Mouse (Mus musculus) midbrain, embryonic 10.5 days (tissue): ENCODE data around the gene Pmf1. TPM values are rescaled to one million over a fixed set of nuclear protein-coding genes. Genes with fewer than 3 reads are reported as not detected.
"Not testable (repeated sequence)": the region's sequence is repeated elsewhere in the genome, so short reads cannot be mapped to it uniquely, and the experiment has no call there.

ENCODE experiments used
- DNase-seq: peaks from one replicate; pipeline ENCODE4 v3.0.0-alpha.2; 2017; ENCODE audit warnings: low spot score
- H3K27ac ChIP-seq: fragments of 300-500 bp; sonication (generic); replicated peaks from 2 replicates; pipeline ENCODE4 v1.5.1; 2016; ENCODE audit warnings: mild to moderate bottlenecking
- H3K27me3 ChIP-seq: fragments of 300-500 bp; sonication (generic); 2 replicates; pipeline ENCODE4 v1.6.1; 2016; ENCODE audit warnings: low read depth, mild to moderate bottlenecking; ENCODE audit not compliant: poor library complexity, severe bottlenecking
- H3K36me3 ChIP-seq: fragments of 300-500 bp; sonication (generic); 2 replicates; pipeline ENCODE4 v1.6.1; 2016; ENCODE audit warnings: mild to moderate bottlenecking, moderate library complexity
- H3K4me1 ChIP-seq: fragments of 300-500 bp; sonication (generic); 2 replicates; pipeline ENCODE4 v1.6.1; 2016
- H3K4me3 ChIP-seq: fragments of 300-500 bp; sonication (generic); 2 replicates; pipeline ENCODE4 v1.5.1; 2016; ENCODE audit warnings: mild to moderate bottlenecking, moderate library complexity
- H3K9me3 ChIP-seq: fragments of 300-500 bp; sonication (generic); replicated peaks from 2 replicates; pipeline ENCODE4 v1.6.1; 2016; ENCODE audit warnings: mild to moderate bottlenecking
- WGBS: fragments of 180-500 bp; shearing (Covaris S2); methylation state at CpG from one replicate; pipeline ENCODE4 v1.1.7; 2016; 5-methylcytosine and 5-hydroxymethylcytosine counted together
- polyA plus RNA-seq: library from polyadenylated mRNA; unstranded; fragments of >200 nt; fragmentation: Nextera tagmentation; extraction: Ambion mirVana; gene quantifications from 2 replicates; pipeline ENCODE4 v1.2.1, GENCODE M21; 2016

The Pmf1 gene
- polyA plus RNA-seq, 1 experiment from 2014 or later: 174 TPM

- Histone ChIP-seq H3K4me3 (no peak overlapping the region), H3K27ac (no peak overlapping the region), H3K4me1 (peaks cover 42% of the 10 kb centered on the region), H3K27me3 (no peaks in the 10 kb centered on the region), H3K9me3 (no peaks in the 10 kb centered on the region), H3K36me3 (peaks cover 36% of the 10 kb centered on the region)
- 66% methylated on average over 7 of the region's 7 CpGs for WGBS
- no peak for DNase-seq
Measured at GRCm38 (mm10) chr3:88407529-88407928, 2.6 kb downstream of the Pmf1 start.

DNA sequence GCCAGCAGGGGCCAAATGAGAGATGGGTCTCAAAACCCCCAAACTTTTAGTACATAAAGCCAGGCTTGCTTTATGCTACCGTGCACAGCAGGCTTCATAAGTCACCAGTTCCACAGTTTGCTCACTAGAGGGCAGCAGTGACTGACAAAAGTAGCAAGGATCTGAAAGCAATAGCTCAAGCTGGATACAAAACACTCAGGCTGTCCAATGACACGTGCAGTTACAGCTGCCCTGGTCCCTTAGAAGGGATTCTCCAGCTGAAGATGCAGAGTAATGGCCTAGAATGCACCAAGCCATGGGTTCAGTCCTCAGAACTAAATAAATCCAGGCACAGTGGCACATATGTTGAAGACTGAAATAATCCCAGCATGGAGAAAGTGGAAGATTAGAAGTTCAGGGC is 3.0 kb downstream of the Pmf1 start:
- H3K27me3 ChIP-seq: no peaks in the 10 kb centered on the region
- 5% methylated on average over 2 of the region's 2 CpGs for WGBS
- H3K9me3 ChIP-seq: no peaks in the 10 kb centered on the region
- peaks cover 36% of the 10 kb centered on the region for H3K36me3 ChIP-seq
- H3K27ac ChIP-seq: no peak overlapping the region; the same call in 1 of the 2 replicates
- DNase-seq: peak; percentile 69
- H3K4me3 ChIP-seq: no peak overlapping the region
- peaks cover 42% of the 10 kb centered on the region for H3K4me1 ChIP-seq

GRCm38 (mm10) chr3:88403522-88404230 is 6.5 kb downstream of the Pmf1 start:
- H3K4me1 ChIP-seq: peaks cover 23% of the 10 kb centered on the region
- 93% methylated on average over 10 of the region's 10 CpGs for WGBS

DNA sequence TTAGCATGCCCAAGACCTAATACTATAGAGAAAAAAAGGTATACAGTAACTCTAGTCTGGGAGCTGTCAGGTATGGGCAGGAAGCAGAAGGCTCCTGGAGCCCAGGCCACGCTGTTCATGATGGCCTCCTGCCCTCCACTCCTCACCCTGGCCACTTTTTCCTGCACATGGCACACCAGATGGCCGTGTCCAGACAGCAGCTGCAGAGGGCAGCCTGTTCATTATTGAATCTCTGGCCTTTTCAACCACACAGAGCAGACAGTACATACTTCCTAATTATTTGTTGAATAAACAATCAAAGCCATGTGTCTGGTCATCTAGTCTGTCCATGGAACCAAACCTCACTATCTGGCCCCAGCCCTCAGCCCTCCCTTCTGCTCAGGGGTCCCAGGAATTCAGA is 11.5 kb downstream of the Pmf1 start:
- DNase-seq: no peak
- H3K27ac ChIP-seq: 0 out of 2 replicates have a peak overlapping the region, but pooled peaks have one; percentile 28
- WGBS: 81% methylated on average over 2 of the region's 2 CpGs
- H3K27me3 ChIP-seq: no peaks in the 10 kb centered on the region
- H3K9me3 ChIP-seq: no peaks in the 10 kb centered on the region
- H3K4me1 ChIP-seq: no peaks in the 10 kb centered on the region
- H3K36me3 ChIP-seq: peaks cover 89% of the 10 kb centered on the region
- no peak overlapping the region for H3K4me3 ChIP-seq

More at GRCm38 (mm10) chr3:88403522-88404230, 6.5 kb downstream of the Pmf1 start:
- Histone ChIP-seq H3K36me3 (peaks cover 53% of the 10 kb centered on the region), H3K9me3 (no peaks in the 10 kb centered on the region), H3K27ac (no peak overlapping the region), H3K27me3 (no peaks in the 10 kb centered on the region), H3K4me3 (no peak overlapping the region)
- DNase-seq: no peak

DNA sequence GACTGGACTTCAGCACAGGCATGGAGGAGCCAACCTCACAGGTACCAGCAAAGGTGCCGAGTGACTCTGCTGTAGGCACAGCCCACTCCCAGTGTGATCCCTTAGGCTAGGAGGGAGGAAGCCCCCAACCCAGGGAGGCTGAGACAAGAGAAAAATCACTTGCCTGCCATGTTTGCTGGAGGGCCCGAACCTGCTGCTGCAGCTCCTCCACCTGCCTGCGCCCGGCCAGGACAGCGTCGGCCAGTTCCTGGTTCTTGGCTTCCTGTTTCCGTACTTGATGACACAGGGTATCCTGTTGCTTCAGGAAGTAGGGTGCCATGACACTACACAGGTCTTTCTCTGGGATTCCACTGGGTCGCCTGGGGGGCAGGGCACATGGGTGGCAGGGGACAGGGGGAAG is 14.4 kb downstream of the Pmf1 start:
- DNase-seq: no peak
- Histone ChIP-seq H3K9me3 (no peaks in the 10 kb centered on the region), H3K4me3 (no peak overlapping the region), H3K27me3 (no peaks in the 10 kb centered on the region), H3K4me1 (no peaks in the 10 kb centered on the region), H3K36me3 (peaks cover 88% of the 10 kb centered on the region), H3K27ac (no peak overlapping the region)
- 95% methylated on average over 8 of the region's 8 CpGs for WGBS

- no peak for DNase-seq
- Histone ChIP-seq H3K27me3 (no peaks in the 10 kb centered on the region), H3K4me3 (no peak overlapping the region), H3K36me3 (peaks cover 88% of the 10 kb centered on the region), H3K9me3 (no peaks in the 10 kb centered on the region), H3K4me1 (no peaks in the 10 kb centered on the region), H3K27ac (no peak overlapping the region)
- 96% methylated on average over 6 of the region's 6 CpGs for WGBS
Measured at GRCm38 (mm10) chr3:88395288-88395687, 14.8 kb downstream of the Pmf1 start.

DNA sequence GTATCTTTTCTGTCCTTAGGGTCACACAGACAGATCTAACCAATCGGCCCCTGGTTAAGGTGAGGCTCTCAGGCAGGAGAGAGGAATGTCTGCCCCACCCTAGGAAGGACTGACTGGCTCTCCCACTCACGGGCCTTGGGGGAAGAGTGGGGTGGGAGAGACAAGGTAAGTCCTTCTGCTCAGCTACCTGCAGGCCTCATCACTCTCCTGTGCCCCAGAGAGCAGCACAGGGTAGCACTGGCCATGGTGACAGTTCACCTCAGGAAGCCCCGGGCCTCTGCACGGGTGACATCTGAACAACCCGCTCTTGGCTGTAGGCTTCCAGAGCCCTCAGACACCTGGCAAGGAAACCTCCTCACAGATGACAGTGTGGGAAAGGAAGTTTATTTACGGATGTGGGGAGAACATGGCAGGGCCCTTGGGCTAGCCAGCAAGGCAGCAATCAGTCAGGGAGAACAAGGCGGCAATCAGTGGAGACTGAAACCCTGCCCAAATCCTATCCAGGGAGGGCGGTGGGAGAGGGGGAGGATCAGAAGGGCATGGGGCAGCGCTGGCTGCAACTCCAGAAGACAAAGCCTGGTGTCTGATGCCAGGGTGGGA is 16.3 kb downstream of the Pmf1 start:
- Histone ChIP-seq H3K4me3 (no peak overlapping the region), H3K4me1 (no peaks in the 10 kb centered on the region), H3K36me3 (peaks cover 83% of the 10 kb centered on the region), H3K27ac (no peak overlapping the region), H3K9me3 (no peaks in the 10 kb centered on the region), H3K27me3 (no peaks in the 10 kb centered on the region)
- DNase-seq: no peak
- 93% methylated on average over 9 of the region's 9 CpGs for WGBS

GRCm38 (mm10) chr3:88384364-88384763 is 25.8 kb downstream of the Pmf1 start, which contains the start of gene Bglap:
Gene Bglap, minus strand, starts transcription at chr3:88384464.
- WGBS: 82% methylated on average over 5 of the region's 5 CpGs
- DNase-seq: no peak
- H3K27me3 ChIP-seq: no peaks in the 10 kb centered on the region

GRCm38 (mm10) chr3:88382383-88382782 is 27.7 kb downstream of the Pmf1 start:
- 56% methylated on average over 3 of the region's 7 CpGs for WGBS
- H3K4me1 ChIP-seq, H3K9me3 ChIP-seq, H3K36me3 ChIP-seq, H3K27ac ChIP-seq, DNase-seq, H3K4me3 ChIP-seq, H3K27me3 ChIP-seq: not testable (repeated sequence)

More at GRCm38 (mm10) chr3:88384364-88384763, 25.8 kb downstream of the Pmf1 start, which contains the start of gene Bglap:
- Histone ChIP-seq H3K9me3 (no peaks in the 10 kb centered on the region), H3K4me3 (no peak within 1 kb of the TSS), H3K36me3 (no peaks in the 10 kb centered on the region), H3K4me1 (peaks cover 10% of the 10 kb centered on the region), H3K27ac (no peak within 1 kb of the TSS)

- H3K4me1 ChIP-seq: peaks cover 11% of the 10 kb centered on the region
- peak; percentile 59 for DNase-seq
- not testable (repeated sequence) for H3K36me3 ChIP-seq, H3K27me3 ChIP-seq, H3K9me3 ChIP-seq
- 8% methylated on average over 22 of the region's 22 CpGs for WGBS
- H3K27ac ChIP-seq: peak overlapping the region; percentile 80
- peak overlapping the region; percentile 43 for H3K4me3 ChIP-seq
Measured at GRCm38 (mm10) chr3:88381389-88382315, 28.5 kb downstream of the Pmf1 start.

DNA sequence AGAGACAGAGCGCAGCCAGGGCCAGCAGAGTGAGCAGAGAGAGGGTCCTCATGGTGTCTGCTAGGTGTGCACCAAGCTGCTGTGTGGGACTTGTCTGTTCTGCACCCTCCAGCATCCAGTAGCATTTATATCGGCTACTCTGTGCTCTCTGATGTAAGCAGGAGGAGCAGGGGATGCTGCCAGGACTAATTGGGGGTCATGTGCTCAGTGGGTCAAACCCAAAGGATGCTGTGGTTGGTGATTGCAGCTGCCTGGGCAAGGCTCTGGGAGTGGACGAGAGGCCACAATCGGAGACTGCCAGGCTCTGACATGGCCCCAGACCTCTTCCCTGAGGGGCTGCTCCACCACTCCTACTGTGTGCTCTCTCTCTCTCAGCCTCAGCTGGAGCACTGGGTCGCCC is 31.5 kb downstream of the Pmf1 start, which contains the start of gene Bglap2:
Bglap2 (minus strand) TSS at position 101 of the 400 bp plus-strand sequence.
- H3K4me3 ChIP-seq, H3K27ac ChIP-seq: not testable (repeated sequence)

DNA sequence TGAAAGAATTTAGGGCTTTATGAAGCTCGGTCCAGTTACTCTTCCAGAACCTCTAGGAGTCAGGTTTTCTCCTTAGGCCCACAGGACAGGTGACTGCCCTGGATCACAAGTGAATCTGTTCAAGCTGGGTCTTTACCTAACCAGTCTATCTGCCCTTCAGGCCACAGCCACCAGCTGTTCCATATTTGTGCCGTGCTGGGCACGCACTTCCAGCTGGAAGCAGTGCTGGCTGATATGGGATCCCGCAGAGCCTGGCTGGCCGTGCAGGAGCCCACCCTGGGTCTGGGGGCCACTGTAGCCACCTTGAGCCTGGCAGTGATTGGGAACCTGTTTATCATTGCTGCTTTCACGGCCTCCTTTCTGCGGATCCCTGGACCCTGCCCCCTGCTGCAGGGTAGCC is 33.5 kb downstream of the Pmf1 start:
- H3K36me3 ChIP-seq, H3K27me3 ChIP-seq, H3K9me3 ChIP-seq, DNase-seq, H3K4me3 ChIP-seq: not testable (repeated sequence)
- Histone ChIP-seq H3K4me1 (peaks cover 17% of the 10 kb centered on the region), H3K27ac (peak overlapping the region; percentile 65; the same call in 1 of the 2 replicates)
- 32% methylated on average over 7 of the region's 7 CpGs for WGBS

More for the DNA sequence above, 31.5 kb downstream of the Pmf1 start, which contains the start of gene Bglap2:
- DNase-seq, H3K36me3 ChIP-seq, H3K9me3 ChIP-seq, H3K27me3 ChIP-seq: not testable (repeated sequence)
- WGBS: 78% methylated on average over 5 of the region's 5 CpGs
- H3K4me1 ChIP-seq: peaks cover 22% of the 10 kb centered on the region
